Mouse (Mus musculus) stomach, postnatal 0 days (tissue): ENCODE results near the gene Tm2d3.

Experiments used
- CTCF ChIP-seq: IDR thresholded peaks from 2 replicates; pipeline ENCODE4 v1.5.1; 2016; ENCODE audit warnings: antibody characterized with exemption, low read depth, mild to moderate bottlenecking, moderate library complexity
- EP300 ChIP-seq: optimal IDR thresholded peaks from 2 replicates; pipeline ENCODE3; 2016; ENCODE audit warnings: antibody characterized with exemption

- TF ChIP-seq CTCF (no peak), EP300 (no peak)
Measured at GRCm38 (mm10) chr7:65684256-65684835, 6.6 kb upstream of the Tm2d3 start.
